Mouse (Mus musculus) heart, adult 8-10 months (tissue): ENCODE data around the gene Zfp800. TPM values are rescaled to one million over a fixed set of nuclear protein-coding genes. Genes with fewer than 3 reads are reported as not detected.

Source experiments
- DNase-seq: peaks from one replicate; pipeline ENCODE4 v3.0.0; 2022; ENCODE audit warnings: low spot score
- total RNA-seq, 4 experiments: library from RNA; stranded (reverse); gene quantifications; 2 replicates each; pipeline ENCODE4 v1.2.4; 2022

Zfp800 gene
- total RNA-seq, 4 experiments from 2014 or later, result 7.7 to 11.9 (median 8.3) TPM

DNA sequence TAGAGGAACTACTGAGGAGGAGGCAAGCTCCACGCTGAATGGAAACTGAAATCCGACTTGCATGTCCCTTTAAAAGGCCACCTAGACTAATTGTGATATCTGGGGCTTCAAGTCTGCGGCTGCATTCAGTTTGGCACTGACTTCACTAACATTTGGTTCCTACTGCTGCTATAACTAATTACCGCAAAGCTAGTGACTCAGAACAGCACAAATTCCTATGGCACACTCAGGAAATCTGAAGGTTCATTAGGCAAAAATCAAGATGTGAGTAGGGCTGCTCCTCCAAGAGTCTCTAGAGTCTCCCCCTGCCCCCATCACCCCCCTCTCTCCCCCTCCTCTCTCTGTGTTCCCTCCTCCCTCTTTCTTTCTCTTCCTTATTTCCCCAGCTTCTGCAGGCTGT, 194.4 kb downstream of the Zfp800 start:
- DNase-seq, result no peak

DNA sequence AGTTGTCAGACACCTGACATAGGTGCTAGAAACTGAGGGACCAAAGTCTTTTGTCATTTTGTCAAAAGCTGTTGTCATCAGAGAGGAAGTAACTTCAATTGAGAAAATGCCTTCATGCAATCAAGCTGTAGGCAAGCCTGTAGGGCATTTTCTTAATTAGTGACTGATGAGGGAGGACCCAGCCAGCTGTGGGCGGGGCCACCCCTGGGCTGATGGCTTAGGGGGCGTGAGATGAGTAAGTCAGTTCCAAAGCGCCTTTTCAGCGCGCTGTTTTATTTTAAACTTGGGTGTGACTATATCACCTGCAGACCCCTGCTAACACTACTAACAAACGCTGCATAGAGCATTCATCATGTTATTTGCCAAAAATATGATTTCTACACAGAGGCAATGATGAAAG, 195.0 kb downstream of the Zfp800 start:
- no peak for DNase-seq

DNA sequence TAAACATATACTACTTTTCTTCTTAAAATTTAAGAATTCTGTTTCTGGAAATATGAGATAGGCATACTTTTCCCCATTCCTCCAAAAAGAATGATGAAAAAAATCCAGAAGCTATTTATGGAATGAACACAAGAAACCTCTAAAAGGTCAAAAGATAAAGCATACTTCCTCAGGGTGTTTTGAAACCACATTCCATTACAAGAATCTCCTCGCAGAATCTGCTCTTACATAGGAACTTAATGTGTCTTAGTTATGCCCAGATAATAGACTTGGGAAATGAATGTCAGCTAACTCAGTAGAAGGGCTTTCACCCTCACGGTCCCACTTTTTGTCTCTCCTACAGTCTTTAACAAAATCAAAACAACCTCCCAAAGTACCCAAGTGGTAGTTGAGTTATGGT, 203.9 kb downstream of the Zfp800 start:
- DNase-seq, result no peak

DNA sequence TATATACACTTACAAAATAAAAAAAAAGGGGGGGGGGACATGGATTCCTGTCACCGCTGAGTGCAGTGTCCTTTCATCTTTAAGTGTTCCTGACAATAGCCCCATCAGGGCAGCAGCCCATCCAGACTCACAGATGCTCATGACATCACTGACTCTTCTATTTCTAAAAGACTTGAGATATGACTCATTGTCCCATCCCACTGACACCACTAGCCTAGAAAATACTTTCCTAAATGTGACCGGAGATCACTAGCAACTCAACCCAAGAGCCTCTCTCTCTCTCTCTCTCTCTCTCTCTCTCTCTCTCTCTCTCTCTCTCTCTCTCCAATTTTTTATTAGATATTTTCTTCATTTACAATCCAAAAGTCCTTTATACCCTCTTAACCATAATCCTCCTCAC, 205.9 kb downstream of the Zfp800 start:
- DNase-seq, result no peak

Other genes with a start within 250 kb of the Zfp800 start
- gene Arf5, start 25.6 kb upstream of the Zfp800 start, total RNA-seq, result 100 to 1,000 TPM; 135 to 166 (median 152) TPM
- not detected for gene Fscn3, start 29.8 kb upstream of the Zfp800 start, total RNA-seq
- gene Gcc1, start 30.4 kb upstream of the Zfp800 start, total RNA-seq, result 10 to 100 TPM in 1 of 4 experiments, 1 to 10 TPM in 3; 7.7 to 12.3 (median 8.9) TPM
- not detected for gene Pax4, start 51.3 kb upstream of the Zfp800 start, total RNA-seq
- 10 to 100 TPM; 70.6 to 88.2 (median 80.3) TPM for gene Snd1, start 77.1 kb upstream of the Zfp800 start, total RNA-seq